Mouse (Mus musculus): Measurements from ENCODE around the gene Myo1a.

DNA sequence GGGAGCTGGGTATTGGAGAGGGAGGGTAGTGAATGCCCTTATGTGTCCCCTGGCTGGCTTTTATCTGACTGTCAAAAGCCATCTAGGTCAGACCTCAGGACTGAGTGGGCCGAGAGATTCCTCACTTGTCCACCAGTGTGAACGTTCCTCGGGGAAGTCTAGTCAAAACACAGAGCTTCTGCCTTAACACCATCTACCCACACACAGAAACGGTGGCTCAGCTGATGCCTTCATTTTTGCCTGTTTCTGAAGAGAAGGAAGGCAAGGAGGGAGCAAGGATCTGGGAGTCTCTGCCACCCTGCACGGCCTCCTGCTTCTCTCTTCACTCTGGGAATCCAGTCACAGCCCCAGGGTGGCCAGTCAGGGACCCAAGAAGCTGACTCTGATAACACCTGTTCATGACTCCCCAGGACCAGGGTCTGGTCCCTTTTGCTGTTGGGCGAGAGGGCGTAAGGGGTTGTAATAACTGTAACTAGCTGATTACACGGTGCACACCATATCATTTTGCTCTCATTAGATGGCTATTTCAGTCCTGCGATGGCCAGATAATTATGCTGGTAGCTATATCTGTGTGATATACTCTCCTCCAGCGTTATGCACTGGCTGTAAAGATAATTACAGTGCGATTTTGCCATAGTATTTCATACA, 25.4 kb downstream of the Myo1a start:
- no peak for TF ChIP-seq CTCF (IDR thresholded peaks at IDR 0.05; ENCODE audit: low read depth)
- TF ChIP-seq EP300 (IDR thresholded peaks at IDR 0.05; ENCODE audit: low read depth): peak; percentile 90
